Mouse (Mus musculus) regulatory T cell (primary cell): ENCODE data around the gene Rgl3.

Experiments used
- in situ Hi-C: fragments of 300-600 bp; cut with MboI, MseI; formaldehyde crosslinking; loops from one replicate; pipeline ENCODE4 v1.15.1; 2025; ENCODE audit warnings: high pct_unique_total_duplicates

Gene Rgl3

GRCm38 (mm10) chr9:21989230-21990110 is at the start of gene Rgl3:
TSS of gene Rgl3 (minus strand) at chr9:21989446.
- in situ Hi-C loops, result no loop called here

GRCm38 (mm10) chr9:22037826-22038225 is 48.6 kb upstream of the Rgl3 start:
- in situ Hi-C loops, result no loop called here

- in situ Hi-C loops, result no loop called here
Measured at GRCm38 (mm10) chr9:22035300-22036044, 46.2 kb upstream of the Rgl3 start.

GRCm38 (mm10) chr9:22030386-22030785 is 41.1 kb upstream of the Rgl3 start:
- in situ Hi-C loops, result no loop called here

- in situ Hi-C loops, result no loop called here
Measured at GRCm38 (mm10) chr9:22028467-22028866, 39.2 kb upstream of the Rgl3 start.

- in situ Hi-C loops, result no loop called here
Measured at GRCm38 (mm10) chr9:22024592-22024991, 35.3 kb upstream of the Rgl3 start.

GRCm38 (mm10) chr9:22017208-22017825 is 28.1 kb upstream of the Rgl3 start:
- in situ Hi-C loops, result no loop called here

- in situ Hi-C loops, result no loop called here
Measured at GRCm38 (mm10) chr9:22016245-22016644, 27.0 kb upstream of the Rgl3 start.

GRCm38 (mm10) chr9:22012731-22013130 is 23.5 kb upstream of the Rgl3 start:
- in situ Hi-C loops, result no loop called here

GRCm38 (mm10) chr9:22011055-22011454 is 21.8 kb upstream of the Rgl3 start:
- in situ Hi-C loops, result no loop called here

GRCm38 (mm10) chr9:22004546-22004945 is 15.3 kb upstream of the Rgl3 start:
- in situ Hi-C loops, result loop anchor here (5.0 kb wide), 1 partner anchor 87 kb away; the partner anchor contains the start of gene Rab3d

- in situ Hi-C loops, result loop anchor here (5.0 kb wide), 1 partner anchor 86 kb away; the partner anchor contains the start of gene Rab3d
Measured at GRCm38 (mm10) chr9:22003163-22003554, 13.9 kb upstream of the Rgl3 start.

GRCm38 (mm10) chr9:22002194-22003162 is 13.2 kb upstream of the Rgl3 start, which contains the start of the genes Ccdc151 and Prkcsh:
TSS of gene Ccdc151 (minus strand) at chr9:22002634.
TSS of gene Prkcsh (plus strand) at chr9:22002806.
- in situ Hi-C loops, result loop anchor here (5.0 kb wide), 1 partner anchor 85 kb away; the partner anchor contains the start of gene Rab3d

GRCm38 (mm10) chr9:22001633-22002032 is 12.4 kb upstream of the Rgl3 start:
- in situ Hi-C loops, result loop anchor here (5.0 kb wide), 1 partner anchor 84 kb away; the partner anchor contains the start of gene Rab3d

- in situ Hi-C loops, result loop anchor here (5.0 kb wide), 1 partner anchor 83 kb away; the partner anchor contains the start of gene Rab3d
Measured at GRCm38 (mm10) chr9:22000296-22000695, 11.1 kb upstream of the Rgl3 start.

- in situ Hi-C loops, result no loop called here
Measured at GRCm38 (mm10) chr9:21996178-21996867, 7.1 kb upstream of the Rgl3 start.

- in situ Hi-C loops, result no loop called here
Measured at GRCm38 (mm10) chr9:21992227-21992626, 3.0 kb upstream of the Rgl3 start.

GRCm38 (mm10) chr9:21988421-21989101 is 685 bp downstream of the Rgl3 start:
- in situ Hi-C loops, result no loop called here

GRCm38 (mm10) chr9:21987592-21988342 is 1.5 kb downstream of the Rgl3 start:
- in situ Hi-C loops, result no loop called here
